Mouse (Mus musculus): ENCODE results near the gene Pip5k1a. TPM values are rescaled to one million over a fixed set of nuclear protein-coding genes. Genes with fewer than 3 reads are reported as not detected.
"Not testable (repeated sequence)": the region's sequence is repeated elsewhere in the genome, so short reads cannot be mapped to it uniquely, and the experiment has no call there.

The Pip5k1a gene
- polyA plus RNA-seq, 1 experiment from 2014 or later: 19.5 TPM

GRCm38 (mm10) chr3:95124972-95125371 lies 18.2 kb upstream of the Pip5k1a start:
- Histone ChIP-seq H3K36me3 (ENCODE audit: control insufficient read depth, insufficient read depth, low read length) (peaks cover 27% of the 10 kb centered on the region), H3K4me1 (replicated peaks; ENCODE audit: control insufficient read depth, insufficient read depth, low read length) (peaks cover 15% of the 10 kb centered on the region), H3K9ac (ENCODE audit: low read length) (peak overlapping the region; percentile 16; the same call in 1 of the 2 replicates), H3K4me2 (ENCODE audit: low read depth, low read length) (0 out of 2 replicates have a peak overlapping the region, but pooled peaks have one; percentile 2), H3K9me3 (ENCODE audit: control insufficient read depth, low read length) (no peaks in the 10 kb centered on the region), H3K4me3 (ENCODE audit: low read length) (no peak overlapping the region), H3K27me3 (ENCODE audit: control insufficient read depth, insufficient read depth, low read depth, low read length) (no peaks in the 10 kb centered on the region), H3K27ac (ENCODE audit: low read length) (peak overlapping the region; percentile 66)
- WGBS: 8% methylated on average over 5 of the region's 5 CpGs
- ATAC-seq (ENCODE audit: low read depth): peak; percentile 70

DNA sequence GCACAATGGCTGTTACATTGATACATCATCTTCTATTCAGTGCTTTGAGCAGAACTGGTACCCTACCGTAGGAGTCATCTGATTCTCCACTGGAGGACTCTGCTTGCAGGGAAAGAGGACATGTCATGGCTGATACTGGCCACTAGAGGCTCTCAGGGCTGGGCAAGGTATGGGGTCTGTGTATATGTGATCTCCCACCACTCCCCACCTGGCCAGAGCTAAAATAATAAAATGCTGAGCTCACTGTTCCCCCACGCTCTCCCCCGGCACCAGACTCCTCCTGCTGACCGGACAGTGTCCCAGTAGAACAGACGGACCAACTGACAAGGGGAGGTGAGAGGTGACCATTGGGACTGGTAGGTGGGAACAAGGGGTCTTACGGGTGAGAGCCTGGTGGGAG lies 17.5 kb upstream of the Pip5k1a start, which contains the start of gene Tmod4:
TSS of gene Tmod4 (plus strand) at position 231 of the 400 bp plus-strand sequence.
- Histone ChIP-seq H3K4me3 (ENCODE audit: low read length) (no peak within 1 kb of the TSS), H3K27ac (ENCODE audit: low read length) (peak within 1 kb of the TSS; percentile 66), H3K27me3 (ENCODE audit: control insufficient read depth, insufficient read depth, low read depth, low read length) (no peaks in the 10 kb centered on the region), H3K9ac (ENCODE audit: low read length) (peak within 1 kb of the TSS; percentile 16; the same call in 1 of the 2 replicates), H3K4me2 (ENCODE audit: low read depth, low read length) (0 out of 2 replicates have a peak within 1 kb of the TSS, but pooled peaks have one; percentile 2), H3K4me1 (replicated peaks; ENCODE audit: control insufficient read depth, insufficient read depth, low read length) (peaks cover 15% of the 10 kb centered on the region), H3K36me3 (ENCODE audit: control insufficient read depth, insufficient read depth, low read length) (peaks cover 33% of the 10 kb centered on the region), H3K9me3 (ENCODE audit: control insufficient read depth, low read length) (no peaks in the 10 kb centered on the region)
- peak; percentile 21; the same call in 1 of the 2 replicates for ATAC-seq (ENCODE audit: low read depth)
- 41% methylated on average over 6 of the region's 6 CpGs for WGBS

GRCm38 (mm10) chr3:95121580-95121979 lies 14.8 kb upstream of the Pip5k1a start:
- Histone ChIP-seq H3K4me3 (ENCODE audit: low read length) (no peak overlapping the region), H3K4me1 (replicated peaks; ENCODE audit: control insufficient read depth, insufficient read depth, low read length) (peaks cover 15% of the 10 kb centered on the region), H3K27me3 (ENCODE audit: control insufficient read depth, insufficient read depth, low read depth, low read length) (no peaks in the 10 kb centered on the region), H3K9ac (ENCODE audit: low read length) (no peak overlapping the region), H3K27ac (ENCODE audit: low read length) (peak overlapping the region; percentile 86), H3K36me3 (ENCODE audit: control insufficient read depth, insufficient read depth, low read length) (peaks cover 44% of the 10 kb centered on the region), H3K4me2 (ENCODE audit: low read depth, low read length) (no peak overlapping the region), H3K9me3 (ENCODE audit: control insufficient read depth, low read length) (no peaks in the 10 kb centered on the region)
- WGBS: 55% methylated on average over 6 of the region's 6 CpGs
- peak; percentile 70 for ATAC-seq (ENCODE audit: low read depth)

GRCm38 (mm10) chr3:95117751-95118150 lies 11.0 kb upstream of the Pip5k1a start:
- no peaks in the 10 kb centered on the region for H3K4me1 ChIP-seq (replicated peaks; ENCODE audit: control insufficient read depth, insufficient read depth, low read length)
- no peak overlapping the region for H3K4me2 ChIP-seq (ENCODE audit: low read depth, low read length)
- no peak for ATAC-seq (ENCODE audit: low read depth)
- H3K9ac ChIP-seq (ENCODE audit: low read length): no peak overlapping the region
- H3K4me3 ChIP-seq (ENCODE audit: low read length): no peak overlapping the region
- no peak overlapping the region for H3K27ac ChIP-seq (ENCODE audit: low read length)
- H3K27me3 ChIP-seq (ENCODE audit: control insufficient read depth, insufficient read depth, low read depth, low read length): no peaks in the 10 kb centered on the region
- no peaks in the 10 kb centered on the region for H3K9me3 ChIP-seq (ENCODE audit: control insufficient read depth, low read length)
- WGBS: 96% methylated on average over 2 of the region's 2 CpGs
- H3K36me3 ChIP-seq (ENCODE audit: control insufficient read depth, insufficient read depth, low read length): peaks cover 52% of the 10 kb centered on the region

DNA sequence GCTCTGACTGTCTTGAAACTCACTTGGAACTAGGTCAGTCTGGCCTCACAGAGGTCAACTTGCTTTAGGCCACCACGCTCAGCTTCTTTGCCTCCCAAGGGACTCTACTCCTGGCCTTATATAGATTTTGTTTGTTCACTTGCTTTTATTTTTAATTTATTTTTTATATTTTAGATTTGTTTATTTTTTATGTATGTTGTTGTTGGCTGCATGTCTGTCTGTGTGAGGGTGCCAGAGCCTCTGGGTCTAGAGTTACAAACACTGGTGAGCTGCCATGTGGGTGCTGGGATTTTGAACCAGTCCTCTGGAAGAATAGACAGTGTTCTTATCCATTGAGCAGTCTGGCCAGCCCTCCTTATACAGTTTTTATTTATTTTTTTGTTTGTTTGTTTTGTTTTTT lies 6.0 kb upstream of the Pip5k1a start:
- Histone ChIP-seq H3K9me3 (ENCODE audit: control insufficient read depth, low read length) (no peaks in the 10 kb centered on the region), H3K4me1 (replicated peaks; ENCODE audit: control insufficient read depth, insufficient read depth, low read length) (peaks cover 8% of the 10 kb centered on the region), H3K36me3 (ENCODE audit: control insufficient read depth, insufficient read depth, low read length) (peaks cover 14% of the 10 kb centered on the region), H3K4me2 (ENCODE audit: low read depth, low read length) (peak overlapping the region; percentile 41; the same call in 1 of the 2 replicates), H3K4me3 (ENCODE audit: low read length) (no peak overlapping the region), H3K9ac (ENCODE audit: low read length) (no peak overlapping the region), H3K27ac (ENCODE audit: low read length) (no peak overlapping the region), H3K27me3 (ENCODE audit: control insufficient read depth, insufficient read depth, low read depth, low read length) (no peaks in the 10 kb centered on the region)
- WGBS: 88% methylated on average over 1 of the region's 1 CpGs
- no peak for ATAC-seq (ENCODE audit: low read depth)

GRCm38 (mm10) chr3:95110911-95111726 lies 4.4 kb upstream of the Pip5k1a start, which contains the start of gene Vps72:
TSS of gene Vps72 (plus strand) at chr3:95111022.
- peaks cover 8% of the 10 kb centered on the region for H3K4me1 ChIP-seq (replicated peaks; ENCODE audit: control insufficient read depth, insufficient read depth, low read length)
- peaks cover 13% of the 10 kb centered on the region for H3K36me3 ChIP-seq (ENCODE audit: control insufficient read depth, insufficient read depth, low read length)
- H3K27ac ChIP-seq (ENCODE audit: low read length): peak within 1 kb of the TSS; percentile 95
- no peaks in the 10 kb centered on the region for H3K27me3 ChIP-seq (ENCODE audit: control insufficient read depth, insufficient read depth, low read depth, low read length)
- H3K9me3 ChIP-seq (ENCODE audit: control insufficient read depth, low read length): no peaks in the 10 kb centered on the region
- peak within 1 kb of the TSS; percentile 77 for H3K4me3 ChIP-seq (ENCODE audit: low read length)
- H3K4me2 ChIP-seq (ENCODE audit: low read depth, low read length): peak within 1 kb of the TSS; percentile 41
- peak within 1 kb of the TSS; percentile 88 for H3K9ac ChIP-seq (ENCODE audit: low read length)
- WGBS: under 1% methylated on average over 54 of the region's 54 CpGs
- peak; percentile 79 for ATAC-seq (ENCODE audit: low read depth)

DNA sequence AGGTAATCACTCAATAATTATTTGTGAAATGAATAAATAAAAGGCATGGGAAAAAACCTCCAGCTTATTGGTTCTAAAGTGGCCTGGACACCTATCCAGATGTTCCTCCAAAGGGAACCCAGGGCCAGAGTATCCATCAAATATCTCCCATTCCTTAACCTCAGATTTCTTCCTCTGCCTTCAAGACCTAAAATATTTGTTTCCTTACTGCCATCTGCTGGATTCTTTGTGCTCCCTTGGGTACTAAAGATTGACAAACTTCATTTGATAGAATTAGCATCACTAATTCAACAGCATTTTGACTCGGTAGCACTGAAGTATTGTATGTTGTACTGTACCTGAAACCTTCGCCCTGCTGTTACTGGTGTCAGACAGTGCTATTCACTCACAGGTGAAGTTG lies 1.2 kb upstream of the Pip5k1a start:
- Histone ChIP-seq H3K36me3 (ENCODE audit: control insufficient read depth, insufficient read depth, low read length) (no peaks in the 10 kb centered on the region), H3K27me3 (ENCODE audit: control insufficient read depth, insufficient read depth, low read depth, low read length) (no peaks in the 10 kb centered on the region), H3K4me3 (ENCODE audit: low read length) (no peak overlapping the region), H3K9ac (ENCODE audit: low read length) (no peak overlapping the region), H3K4me1 (replicated peaks; ENCODE audit: control insufficient read depth, insufficient read depth, low read length) (peaks cover 14% of the 10 kb centered on the region), H3K9me3 (ENCODE audit: control insufficient read depth, low read length) (no peaks in the 10 kb centered on the region), H3K27ac (ENCODE audit: low read length) (no peak overlapping the region), H3K4me2 (ENCODE audit: low read depth, low read length) (no peak overlapping the region)
- no peak for ATAC-seq (ENCODE audit: low read depth)
- WGBS: 58% methylated on average over 2 of the region's 2 CpGs

DNA sequence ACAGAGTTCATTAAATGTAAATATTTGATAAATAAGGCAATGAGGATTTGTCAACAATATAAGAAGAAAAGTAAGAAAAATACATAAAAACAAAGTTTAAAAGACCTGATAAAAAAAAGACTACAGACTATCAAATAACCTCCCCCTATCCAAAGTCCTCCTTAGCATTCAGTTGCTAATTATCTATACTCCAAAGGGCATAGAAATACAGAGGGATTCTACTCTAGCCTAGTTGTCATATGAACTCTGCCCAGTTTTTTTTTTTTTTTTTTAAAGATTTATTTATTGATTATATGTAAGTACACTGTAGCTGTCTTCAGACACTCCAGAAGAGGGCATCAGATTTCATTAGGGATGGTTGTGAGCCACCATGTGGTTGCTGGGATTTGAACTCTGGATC lies 578 bp upstream of the Pip5k1a start:
- not testable (repeated sequence) for H3K27ac ChIP-seq (ENCODE audit: low read length)

DNA sequence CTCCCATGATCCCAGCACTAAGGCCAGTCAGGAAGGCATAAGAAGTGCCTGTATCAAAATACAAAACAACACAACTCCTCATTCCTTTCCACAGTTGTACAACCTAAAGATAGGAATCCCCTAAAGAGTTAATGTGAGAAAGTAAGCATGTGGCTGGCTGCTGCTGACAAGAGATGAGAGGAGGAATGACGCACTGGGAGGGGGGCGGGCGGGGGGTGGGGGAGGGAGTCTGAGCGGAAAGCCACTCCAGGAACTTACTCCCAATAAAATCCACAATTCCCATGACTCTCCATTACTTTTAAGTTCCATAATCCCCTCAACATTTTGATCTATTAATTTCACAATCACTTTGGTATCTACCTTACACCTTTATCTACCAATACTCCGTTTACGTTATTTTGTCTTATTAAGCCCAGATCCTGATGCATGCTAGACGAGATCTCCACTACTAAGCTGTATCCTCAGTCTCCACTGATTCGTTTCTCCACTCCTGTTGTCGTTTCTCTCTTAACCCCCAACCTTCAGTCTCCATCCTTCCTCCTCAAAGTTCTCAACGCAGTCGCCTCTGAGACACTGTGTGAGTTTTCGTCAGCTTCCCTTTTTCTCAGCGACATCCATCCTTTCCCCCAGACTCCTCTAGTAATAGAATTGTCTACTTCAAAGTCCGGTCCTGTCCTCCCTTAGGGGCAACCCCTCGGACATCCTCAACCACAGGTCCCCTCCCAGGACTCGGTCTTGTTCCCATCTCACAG lies 968 bp downstream of the Pip5k1a start:
- peak overlapping the region; percentile 92 for H3K9ac ChIP-seq (ENCODE audit: low read length)
- peaks cover 6% of the 10 kb centered on the region for H3K4me1 ChIP-seq (replicated peaks; ENCODE audit: control insufficient read depth, insufficient read depth, low read length)
- H3K27ac ChIP-seq (ENCODE audit: low read length): peak overlapping the region; percentile 71
- no peaks in the 10 kb centered on the region for H3K27me3 ChIP-seq (ENCODE audit: control insufficient read depth, insufficient read depth, low read depth, low read length)
- no peaks in the 10 kb centered on the region for H3K36me3 ChIP-seq (ENCODE audit: control insufficient read depth, insufficient read depth, low read length)
- ATAC-seq (ENCODE audit: low read depth): no peak; the same call in 1 of the 2 replicates
- WGBS: 0% methylated on average over 16 of the region's 16 CpGs
- no peaks in the 10 kb centered on the region for H3K9me3 ChIP-seq (ENCODE audit: control insufficient read depth, low read length)
- peak overlapping the region; percentile 76 for H3K4me2 ChIP-seq (ENCODE audit: low read depth, low read length)
- H3K4me3 ChIP-seq (ENCODE audit: low read length): peak overlapping the region; percentile 97

More for the DNA sequence above, 578 bp upstream of the Pip5k1a start:
- not testable (repeated sequence) for H3K9me3 ChIP-seq (ENCODE audit: control insufficient read depth, low read length); H3K4me1 ChIP-seq (replicated peaks; ENCODE audit: control insufficient read depth, insufficient read depth, low read length); H3K27me3 ChIP-seq (ENCODE audit: control insufficient read depth, insufficient read depth, low read depth, low read length); H3K36me3 ChIP-seq (ENCODE audit: control insufficient read depth, insufficient read depth, low read length); ATAC-seq (ENCODE audit: low read depth); H3K9ac ChIP-seq (ENCODE audit: low read length)
- Histone ChIP-seq H3K4me3 (ENCODE audit: low read length) (peak overlapping the region; percentile 97; the same call in 1 of the 2 replicates), H3K4me2 (ENCODE audit: low read depth, low read length) (peak overlapping the region; percentile 56)
